Mouse (Mus musculus): ENCODE results near the gene Plcl1. TPM values are rescaled to one million over a fixed set of nuclear protein-coding genes. Genes with fewer than 3 reads are reported as not detected.
A peak's percentile ranks its signal among the peaks of the same experiment; 100 is the strongest.
"Not testable (repeated sequence)": the region's sequence is repeated elsewhere in the genome, so short reads cannot be mapped to it uniquely, and the experiment has no call there.

The Plcl1 gene
- polyA plus RNA-seq, 1 experiment from 2014 or later = 4.2 TPM

DNA sequence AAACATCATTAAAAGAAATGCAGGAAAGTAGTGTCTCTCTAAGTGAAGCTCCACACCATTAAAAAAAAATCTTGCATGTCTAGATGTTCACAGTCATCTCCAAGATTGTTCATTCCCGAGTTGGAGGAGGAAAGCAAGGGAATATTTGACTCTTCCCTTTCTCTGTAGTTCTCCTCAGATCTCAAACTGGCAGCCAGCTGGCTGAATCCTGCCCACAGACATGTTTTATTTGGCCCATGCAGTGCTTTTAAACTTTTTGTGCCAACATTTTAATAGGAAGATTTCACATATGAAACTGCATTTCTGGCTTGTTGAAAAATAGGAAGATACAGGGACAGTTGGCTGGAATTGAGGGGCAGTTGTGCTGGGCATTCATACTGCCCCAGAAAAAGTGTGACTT lies 94.2 kb downstream of the Plcl1 start:
- no peaks in the 10 kb centered on the region for H3K9me3 ChIP-seq
- ATAC-seq (ENCODE audit: low FRiP score) = no peak

DNA sequence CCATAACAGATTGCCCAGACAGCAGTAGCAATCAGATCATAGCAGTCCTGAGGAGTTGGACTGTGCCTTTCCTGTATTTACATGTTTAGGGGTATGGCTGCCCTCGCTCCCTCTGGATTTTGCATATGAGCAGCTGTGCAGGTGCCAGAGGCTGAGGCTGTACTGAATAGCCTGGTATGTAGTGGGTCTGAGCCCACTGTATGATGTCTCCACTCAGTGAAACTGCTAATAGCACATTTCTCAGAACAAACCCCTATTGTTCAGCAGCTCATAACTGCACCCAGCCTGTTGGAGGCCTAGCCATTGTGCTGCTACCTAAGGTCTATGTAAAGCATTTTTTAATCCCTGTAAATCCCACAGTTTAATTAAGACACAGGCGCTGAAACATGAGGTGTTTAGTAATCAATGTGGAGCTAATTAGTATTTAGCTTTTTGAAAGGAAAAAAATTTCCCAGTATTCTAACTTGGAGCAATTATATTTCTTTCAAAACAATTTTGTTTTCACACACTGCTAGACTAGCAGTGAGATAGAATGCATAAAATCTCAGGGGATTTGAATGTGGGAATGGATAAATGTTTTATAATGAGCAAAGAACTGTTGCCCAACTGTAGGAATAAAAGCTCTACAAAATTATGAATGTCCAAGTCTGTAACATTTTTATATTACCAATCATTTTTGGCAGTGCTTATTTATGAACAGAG lies 95.4 kb downstream of the Plcl1 start:
- no peak overlapping the region for H3K4me3 ChIP-seq
- no peaks in the 10 kb centered on the region for H3K9me3 ChIP-seq
- H3K4me1 ChIP-seq (replicated peaks) = peaks cover 5% of the 10 kb centered on the region
- H3K27ac ChIP-seq = peak overlapping the region; percentile 66
- no peak overlapping the region for H3K9ac ChIP-seq
- H3K4me2 ChIP-seq = no peak overlapping the region
- H3K27me3 ChIP-seq = no peaks in the 10 kb centered on the region
- ATAC-seq (ENCODE audit: low FRiP score) = peak; percentile 80
- H3K36me3 ChIP-seq = no peaks in the 10 kb centered on the region
- WGBS = 67% methylated on average over 2 of the region's 2 CpGs

More for the DNA sequence above, 94.2 kb downstream of the Plcl1 start:
- 66% methylated on average over 1 of the region's 1 CpGs for WGBS
- Histone ChIP-seq H3K4me1 (replicated peaks) (peaks cover 5% of the 10 kb centered on the region), H3K27ac (no peak overlapping the region), H3K4me2 (no peak overlapping the region), H3K27me3 (no peaks in the 10 kb centered on the region), H3K4me3 (no peak overlapping the region), H3K36me3 (no peaks in the 10 kb centered on the region), H3K9ac (no peak overlapping the region)

DNA sequence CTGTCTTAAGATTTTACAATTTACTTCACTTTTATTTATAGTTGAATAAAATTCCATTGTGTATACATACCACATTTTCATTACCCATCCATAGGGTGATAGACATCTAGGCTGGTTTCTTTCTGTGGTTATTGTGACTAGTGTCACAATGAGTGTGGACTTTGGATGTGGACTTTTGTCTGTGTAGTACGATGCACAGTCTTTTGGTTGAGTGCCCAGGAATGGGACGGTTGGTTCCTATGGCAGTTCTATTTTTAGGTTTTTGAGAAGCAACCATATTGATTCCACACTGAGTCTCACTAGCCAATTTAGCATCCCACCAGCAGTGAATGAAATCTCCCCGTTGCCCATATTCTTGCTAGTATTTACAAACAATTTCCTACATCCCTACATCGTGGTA lies 100.1 kb downstream of the Plcl1 start:
- Histone ChIP-seq H3K27ac (no peak overlapping the region), H3K27me3 (no peaks in the 10 kb centered on the region), H3K4me2 (no peak overlapping the region), H3K36me3 (no peaks in the 10 kb centered on the region), H3K4me3 (no peak overlapping the region), H3K4me1 (replicated peaks) (peaks cover 3% of the 10 kb centered on the region), H3K9ac (no peak overlapping the region), H3K9me3 (no peaks in the 10 kb centered on the region)
- 81% methylated on average over 4 of the region's 4 CpGs for WGBS
- ATAC-seq (ENCODE audit: low FRiP score) = no peak

GRCm38 (mm10) chr1:55507061-55507460 lies 101.3 kb downstream of the Plcl1 start:
- WGBS = 79% methylated on average over 6 of the region's 6 CpGs
- H3K4me2 ChIP-seq = no peak overlapping the region
- H3K36me3 ChIP-seq = no peaks in the 10 kb centered on the region
- no peaks in the 10 kb centered on the region for H3K9me3 ChIP-seq
- no peak overlapping the region for H3K9ac ChIP-seq
- no peak for ATAC-seq (ENCODE audit: low FRiP score)
- no peak overlapping the region for H3K4me3 ChIP-seq
- H3K27ac ChIP-seq = no peak overlapping the region
- no peaks in the 10 kb centered on the region for H3K27me3 ChIP-seq
- no peaks in the 10 kb centered on the region; the same call in 1 of the 2 replicates for H3K4me1 ChIP-seq (replicated peaks)

GRCm38 (mm10) chr1:55509587-55509986 lies 103.9 kb downstream of the Plcl1 start:
- Histone ChIP-seq H3K36me3 (no peaks in the 10 kb centered on the region), H3K4me3 (no peak overlapping the region), H3K27ac (no peak overlapping the region), H3K27me3 (no peaks in the 10 kb centered on the region), H3K9ac (no peak overlapping the region), H3K4me1 (replicated peaks) (no peaks in the 10 kb centered on the region; the same call in 1 of the 2 replicates), H3K9me3 (no peaks in the 10 kb centered on the region), H3K4me2 (no peak overlapping the region)
- 92% methylated on average over 1 of the region's 1 CpGs for WGBS
- ATAC-seq (ENCODE audit: low FRiP score) = no peak

- no peak for ATAC-seq (ENCODE audit: low FRiP score)
- Histone ChIP-seq H3K27me3 (no peaks in the 10 kb centered on the region), H3K4me2 (no peak overlapping the region), H3K9ac (no peak overlapping the region), H3K27ac (no peak overlapping the region), H3K9me3 (no peaks in the 10 kb centered on the region), H3K4me1 (replicated peaks) (no peaks in the 10 kb centered on the region; the same call in 1 of the 2 replicates), H3K36me3 (no peaks in the 10 kb centered on the region), H3K4me3 (no peak overlapping the region)
- 78% methylated on average over 3 of the region's 3 CpGs for WGBS
Observed at GRCm38 (mm10) chr1:55512165-55512564, 106.4 kb downstream of the Plcl1 start.

DNA sequence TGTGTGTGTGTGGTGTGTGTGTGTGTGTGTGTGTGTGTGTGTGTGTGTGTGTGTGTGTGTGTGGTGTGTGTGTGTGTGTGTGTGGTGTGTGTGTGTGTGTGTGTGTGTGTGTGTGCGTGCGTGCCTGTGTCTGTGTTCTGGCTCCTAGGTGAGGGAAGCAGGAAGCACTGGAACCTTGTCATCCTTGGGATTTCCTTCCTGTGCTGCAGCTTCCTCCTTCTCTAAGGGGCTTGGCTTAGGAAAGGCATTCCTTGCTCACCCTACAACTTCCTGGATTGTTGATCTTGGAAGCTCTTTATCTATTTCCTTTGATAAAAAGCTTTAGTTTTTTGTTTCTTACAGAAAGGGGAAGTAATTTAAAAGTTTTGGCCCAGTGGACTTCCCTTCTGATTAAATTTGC lies 107.1 kb downstream of the Plcl1 start:
- H3K36me3 ChIP-seq; H3K27ac ChIP-seq; H3K4me1 ChIP-seq (replicated peaks); H3K4me3 ChIP-seq; H3K9me3 ChIP-seq; ATAC-seq (ENCODE audit: low FRiP score); H3K9ac ChIP-seq; H3K4me2 ChIP-seq; H3K27me3 ChIP-seq: not testable (repeated sequence)
- WGBS = 85% methylated on average over 2 of the region's 2 CpGs

GRCm38 (mm10) chr1:55517182-55517581 lies 111.5 kb downstream of the Plcl1 start:
- no peak overlapping the region for H3K4me2 ChIP-seq
- H3K27me3 ChIP-seq = no peaks in the 10 kb centered on the region
- ATAC-seq (ENCODE audit: low FRiP score) = no peak
- no peaks in the 10 kb centered on the region for H3K4me1 ChIP-seq (replicated peaks)
- no peaks in the 10 kb centered on the region for H3K36me3 ChIP-seq
- H3K27ac ChIP-seq = no peak overlapping the region
- H3K9me3 ChIP-seq = no peaks in the 10 kb centered on the region
- no peak overlapping the region for H3K4me3 ChIP-seq
- no peak overlapping the region for H3K9ac ChIP-seq

DNA sequence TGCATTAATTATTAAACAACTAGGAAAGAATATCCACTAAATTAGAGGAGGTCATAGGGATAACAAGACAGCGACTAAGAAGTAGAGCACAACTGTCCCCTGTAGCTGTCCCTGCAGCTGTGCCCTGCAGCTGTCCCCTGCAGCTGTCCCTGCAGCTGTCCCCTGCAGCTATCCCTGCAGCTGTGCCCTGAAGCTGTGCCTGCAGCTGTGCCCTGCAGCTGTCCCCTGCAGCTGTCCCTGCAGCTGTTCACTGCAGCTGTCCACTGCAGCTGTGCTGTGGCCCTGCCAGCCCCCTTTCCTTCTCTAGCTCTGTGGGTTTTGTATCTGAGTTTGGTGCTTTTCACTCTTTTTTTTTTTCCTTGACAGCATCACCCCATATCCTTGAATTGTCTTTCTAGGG lies 118.2 kb downstream of the Plcl1 start:
- Histone ChIP-seq H3K4me1 (replicated peaks) (no peaks in the 10 kb centered on the region), H3K9me3 (no peaks in the 10 kb centered on the region), H3K4me3 (no peak overlapping the region), H3K4me2 (no peak overlapping the region), H3K27ac (no peak overlapping the region), H3K36me3 (no peaks in the 10 kb centered on the region), H3K27me3 (no peaks in the 10 kb centered on the region), H3K9ac (no peak overlapping the region)
- 91% methylated on average over 1 of the region's 1 CpGs for WGBS
- ATAC-seq (ENCODE audit: low FRiP score) = no peak

GRCm38 (mm10) chr1:55525100-55525499 lies 119.4 kb downstream of the Plcl1 start:
- no peak overlapping the region for H3K4me2 ChIP-seq
- H3K9me3 ChIP-seq = no peaks in the 10 kb centered on the region
- no peaks in the 10 kb centered on the region for H3K36me3 ChIP-seq
- no peak overlapping the region for H3K4me3 ChIP-seq
- no peaks in the 10 kb centered on the region for H3K27me3 ChIP-seq
- ATAC-seq (ENCODE audit: low FRiP score) = no peak
- H3K27ac ChIP-seq = no peak overlapping the region
- H3K9ac ChIP-seq = no peak overlapping the region
- no peaks in the 10 kb centered on the region for H3K4me1 ChIP-seq (replicated peaks)
- 77% methylated on average over 5 of the region's 5 CpGs for WGBS

- no peak overlapping the region for H3K27ac ChIP-seq
- H3K4me3 ChIP-seq = no peak overlapping the region
- H3K27me3 ChIP-seq = no peaks in the 10 kb centered on the region
- 95% methylated on average over 2 of the region's 2 CpGs for WGBS
- no peaks in the 10 kb centered on the region for H3K4me1 ChIP-seq (replicated peaks)
- ATAC-seq (ENCODE audit: low FRiP score) = no peak
- no peaks in the 10 kb centered on the region for H3K36me3 ChIP-seq
- H3K9me3 ChIP-seq = no peaks in the 10 kb centered on the region
- no peak overlapping the region for H3K4me2 ChIP-seq
- H3K9ac ChIP-seq = no peak overlapping the region
Observed at GRCm38 (mm10) chr1:55525748-55526147, 120.0 kb downstream of the Plcl1 start.

GRCm38 (mm10) chr1:55528547-55529304 lies 123.0 kb downstream of the Plcl1 start:
- Histone ChIP-seq H3K36me3 (no peaks in the 10 kb centered on the region), H3K9me3 (no peaks in the 10 kb centered on the region), H3K9ac (no peak overlapping the region), H3K4me3 (no peak overlapping the region), H3K4me2 (no peak overlapping the region), H3K27me3 (no peaks in the 10 kb centered on the region), H3K4me1 (replicated peaks) (no peaks in the 10 kb centered on the region), H3K27ac (no peak overlapping the region)
- ATAC-seq (ENCODE audit: low FRiP score) = no peak
- WGBS = 59% methylated on average over 7 of the region's 7 CpGs

- no peak overlapping the region for H3K9ac ChIP-seq
- ATAC-seq (ENCODE audit: low FRiP score) = no peak
- no peak overlapping the region for H3K4me2 ChIP-seq
- no peaks in the 10 kb centered on the region for H3K4me1 ChIP-seq (replicated peaks)
- no peak overlapping the region for H3K27ac ChIP-seq
- 78% methylated on average over 1 of the region's 1 CpGs for WGBS
- H3K4me3 ChIP-seq = no peak overlapping the region
- no peaks in the 10 kb centered on the region for H3K36me3 ChIP-seq
- no peaks in the 10 kb centered on the region for H3K9me3 ChIP-seq
- no peaks in the 10 kb centered on the region for H3K27me3 ChIP-seq
Observed at GRCm38 (mm10) chr1:55533823-55534222, 128.1 kb downstream of the Plcl1 start.
